Mouse (Mus musculus): ENCODE results near the gene Grik4. TPM values are rescaled to one million over a fixed set of nuclear protein-coding genes. Genes with fewer than 3 reads are reported as not detected.

The Grik4 gene
- total and polyA plus RNA-seq, 3 experiments = not detected

- TF ChIP-seq ELF1 (IDR thresholded peaks at IDR 0.05; ENCODE audit: low read depth, low read length) = no peak
- TF ChIP-seq CHD1 (IDR thresholded peaks at IDR 0.05; ENCODE audit: low read depth, low read length) = no peak
- peak; percentile 12 for TF ChIP-seq RAD21 (IDR thresholded peaks at IDR 0.05; ENCODE audit: low read depth, low read length)
- no peak for TF ChIP-seq UBTF (IDR thresholded peaks at IDR 0.05; ENCODE audit: low read depth, low read length)
- peak in 1 of 2 experiments; percentile 57; a peak in 2 of 4 replicates for TF ChIP-seq CTCF (conservative IDR thresholded peaks at IDR 0.05 in 1 of 2, IDR thresholded peaks at IDR 0.05 in 1 of 2; ENCODE audit: low read depth in 2 of 2, low read length in 2 of 2)
- TF ChIP-seq SMC3 (IDR thresholded peaks at IDR 0.05; ENCODE audit: low read depth, low read length) = peak; percentile 49
- TF ChIP-seq USF1 (IDR thresholded peaks at IDR 0.05; ENCODE audit: low read depth, low read length) = no peak
- no peak for TF ChIP-seq MXI1 (IDR thresholded peaks at IDR 0.05; ENCODE audit: low read depth, low read length)
- TF ChIP-seq USF2 (conservative IDR thresholded peaks at IDR 0.05; ENCODE audit: low read depth, low read length) = no peak
- H3K4me1 ChIP-seq (ENCODE audit: control insufficient read depth in 1 of 2, insufficient read depth in 2 of 2) = no peaks in the 10 kb centered on the region
- H3K36me3 ChIP-seq (replicated peaks in 1 of 2; ENCODE audit: control insufficient read depth in 1 of 2, insufficient read depth in 1 of 2, low read length in 1 of 2) = no peaks in the 10 kb centered on the region
- H3K4me2 ChIP-seq (ENCODE audit: insufficient read depth, low read depth, poor library complexity, severe bottlenecking) = no peak overlapping the region
- H3K27me3 ChIP-seq (replicated peaks) = peaks cover 93% of the 10 kb centered on the region
- DNase-seq (ENCODE audit: extremely low read depth) = peak; percentile 31
- no peak overlapping the region for H3K4me3 ChIP-seq (replicated peaks in 1 of 3; ENCODE audit: low read depth in 2 of 3, low read length in 2 of 3, poor library complexity in 1 of 3)
- no peak overlapping the region for H3K9ac ChIP-seq (ENCODE audit: insufficient read depth, low read depth)
- dilution Hi-C loops (cut with MboI; ENCODE audit: extremely low pct_ligation_motif_present, extremely low pct_unique_long_range_greater_than_20kb, low sequenced_read_pairs) (no loop called here), in situ Hi-C loops (cut with MboI; ENCODE audit: low pct_ligation_motif_present, low pct_unique_long_range_greater_than_20kb, low sequenced_read_pairs) (no loop called here)
- H3K79me2 ChIP-seq (replicated peaks; ENCODE audit: control insufficient read depth, extremely low read depth, insufficient read depth, poor library complexity, severe bottlenecking) = no peaks in the 10 kb centered on the region
- H3K27ac ChIP-seq (ENCODE audit: insufficient read depth, low read depth) = no peak overlapping the region
- H3K9me3 ChIP-seq (replicated peaks; ENCODE audit: low read length) = peaks cover 2% of the 10 kb centered on the region
These were observed 135.9 kb downstream of the Grik4 start for GRCm38 (mm10) chr9:42808394-42808793.

GRCm38 (mm10) chr9:42803061-42803491 is 141.2 kb downstream of the Grik4 start:
- Histone ChIP-seq H3K36me3 (replicated peaks in 1 of 2; ENCODE audit: control insufficient read depth in 1 of 2, insufficient read depth in 1 of 2, low read length in 1 of 2) (no peaks in the 10 kb centered on the region), H3K9ac (ENCODE audit: insufficient read depth, low read depth) (no peak overlapping the region), H3K4me2 (ENCODE audit: insufficient read depth, low read depth, poor library complexity, severe bottlenecking) (no peak overlapping the region), H3K4me3 (replicated peaks in 1 of 3; ENCODE audit: low read depth in 2 of 3, low read length in 2 of 3, poor library complexity in 1 of 3) (no peak overlapping the region), H3K9me3 (replicated peaks; ENCODE audit: low read length) (no peaks in the 10 kb centered on the region), H3K4me1 (ENCODE audit: control insufficient read depth in 1 of 2, insufficient read depth in 2 of 2) (no peaks in the 10 kb centered on the region), H3K27ac (ENCODE audit: insufficient read depth, low read depth) (no peak overlapping the region), H3K79me2 (replicated peaks; ENCODE audit: control insufficient read depth, extremely low read depth, insufficient read depth, poor library complexity, severe bottlenecking) (no peaks in the 10 kb centered on the region), H3K27me3 (replicated peaks) (peaks cover 98% of the 10 kb centered on the region)
- TF ChIP-seq PAX5 (IDR thresholded peaks at IDR 0.05; ENCODE audit: low read length) (no peak), MYC (IDR thresholded peaks at IDR 0.05; ENCODE audit: low read depth, low read length) (no peak)
- in situ Hi-C loops (cut with MboI; ENCODE audit: low pct_ligation_motif_present, low pct_unique_long_range_greater_than_20kb, low sequenced_read_pairs) = no loop called here
- dilution Hi-C loops (cut with MboI; ENCODE audit: extremely low pct_ligation_motif_present, extremely low pct_unique_long_range_greater_than_20kb, low sequenced_read_pairs) = no loop called here
- no peak for DNase-seq (ENCODE audit: extremely low read depth)

GRCm38 (mm10) chr9:42801929-42802328 is 142.4 kb downstream of the Grik4 start:
- no peak overlapping the region for H3K9ac ChIP-seq (ENCODE audit: insufficient read depth, low read depth)
- no peaks in the 10 kb centered on the region for H3K79me2 ChIP-seq (replicated peaks; ENCODE audit: control insufficient read depth, extremely low read depth, insufficient read depth, poor library complexity, severe bottlenecking)
- DNase-seq (ENCODE audit: extremely low read depth) = no peak
- no peaks in the 10 kb centered on the region for H3K9me3 ChIP-seq (replicated peaks; ENCODE audit: low read length)
- H3K36me3 ChIP-seq (replicated peaks in 1 of 2; ENCODE audit: control insufficient read depth in 1 of 2, insufficient read depth in 1 of 2, low read length in 1 of 2) = no peaks in the 10 kb centered on the region
- H3K4me1 ChIP-seq (ENCODE audit: control insufficient read depth in 1 of 2, insufficient read depth in 2 of 2) = no peaks in the 10 kb centered on the region
- peaks cover 98% of the 10 kb centered on the region for H3K27me3 ChIP-seq (replicated peaks)
- no peak overlapping the region for H3K4me3 ChIP-seq (replicated peaks in 1 of 3; ENCODE audit: low read depth in 2 of 3, low read length in 2 of 3, poor library complexity in 1 of 3)
- H3K27ac ChIP-seq (ENCODE audit: insufficient read depth, low read depth) = no peak overlapping the region
- dilution Hi-C loops (cut with MboI; ENCODE audit: extremely low pct_ligation_motif_present, extremely low pct_unique_long_range_greater_than_20kb, low sequenced_read_pairs) = no loop called here
- no peak overlapping the region for H3K4me2 ChIP-seq (ENCODE audit: insufficient read depth, low read depth, poor library complexity, severe bottlenecking)
- TF ChIP-seq BHLHE40 (IDR thresholded peaks at IDR 0.05; ENCODE audit: low read depth, low read length) = no peak
- no peak for TF ChIP-seq RCOR1 (conservative IDR thresholded peaks at IDR 0.05; ENCODE audit: low read depth, low read length)
- no peak for TF ChIP-seq SMC3 (IDR thresholded peaks at IDR 0.05; ENCODE audit: low read depth, low read length)
- TF ChIP-seq SIN3A (IDR thresholded peaks at IDR 0.05; ENCODE audit: low read length) = no peak
- TF ChIP-seq USF1 (IDR thresholded peaks at IDR 0.05; ENCODE audit: low read depth, low read length) = no peak
- TF ChIP-seq POLR2A (IDR thresholded peaks at IDR 0.05; ENCODE audit: low read depth, low read length) = no peak
- no peak for TF ChIP-seq RAD21 (IDR thresholded peaks at IDR 0.05; ENCODE audit: low read depth, low read length)
- TF ChIP-seq UBTF (IDR thresholded peaks at IDR 0.05; ENCODE audit: low read depth, low read length) = no peak
- TF ChIP-seq ZC3H11A (IDR thresholded peaks at IDR 0.05; ENCODE audit: low read depth, low read length) = no peak
- TF ChIP-seq USF2 (conservative IDR thresholded peaks at IDR 0.05; ENCODE audit: low read depth, low read length) = no peak
- TF ChIP-seq KAT2A (IDR thresholded peaks at IDR 0.05; ENCODE audit: insufficient replicate concordance, low read length) = no peak
- in situ Hi-C loops (cut with MboI; ENCODE audit: low pct_ligation_motif_present, low pct_unique_long_range_greater_than_20kb, low sequenced_read_pairs) = no loop called here

Data from CH12.LX (cell line).